Mouse (Mus musculus) hindbrain, embryonic 14.5 days (tissue): ENCODE measurements around the gene R3hcc1l. TPM values are rescaled to one million over a fixed set of nuclear protein-coding genes. Genes with fewer than 3 reads are reported as not detected.
A peak's percentile ranks its signal among the peaks of the same experiment; 100 is the strongest.

ENCODE experiments used
- ATAC-seq: fragments of 200-750 bp; cut with Nextera tagmentation; 2 replicates; pipeline ENCODE4 v1.8.0; 2017; ENCODE audit warnings: moderate number of reproducible peaks, mild to moderate bottlenecking, moderate TSS enrichment, moderate library complexity; ENCODE audit not compliant: low FRiP score
- DNase-seq: peaks from one replicate; pipeline ENCODE4 v3.0.0-alpha.2; 2015; ENCODE audit warnings: low spot score
- H3K27ac ChIP-seq: fragments of 300-500 bp; sonication (generic); 2 replicates; pipeline ENCODE4 v1.5.1; 2014; ENCODE audit warnings: mild to moderate bottlenecking, moderate library complexity
- H3K27me3 ChIP-seq: fragments of 300-500 bp; sonication (generic); 2 replicates; pipeline ENCODE4 v1.6.1; 2014; ENCODE audit warnings: mild to moderate bottlenecking, low read length, mixed read lengths; ENCODE audit not compliant: control insufficient read depth, insufficient read depth
- H3K36me3 ChIP-seq: fragments of 300-500 bp; sonication (generic); replicated peaks from 2 replicates; pipeline ENCODE4 v1.6.1; 2014; ENCODE audit not compliant: control insufficient read depth, insufficient read depth
- H3K4me1 ChIP-seq: fragments of 300-500 bp; sonication (generic); replicated peaks from 2 replicates; pipeline ENCODE4 v1.6.1; 2014; ENCODE audit warnings: antibody characterized with exemption, low read length, mixed read lengths; ENCODE audit not compliant: control insufficient read depth, insufficient read depth
- H3K4me2 ChIP-seq: fragments of 300-500 bp; sonication (generic); replicated peaks from 2 replicates; pipeline ENCODE4 v1.6.1; 2014; ENCODE audit warnings: mild to moderate bottlenecking, moderate library complexity
- H3K4me3 ChIP-seq: fragments of 300-500 bp; sonication (generic); replicated peaks from 2 replicates; pipeline ENCODE4 v1.5.1; 2014; ENCODE audit warnings: mild to moderate bottlenecking, low read length
- H3K9ac ChIP-seq: fragments of 300-500 bp; sonication (generic); 2 replicates; pipeline ENCODE4 v1.6.1; 2014
- H3K9me3 ChIP-seq: fragments of 300-500 bp; sonication (generic); 2 replicates; pipeline ENCODE4 v1.6.1; 2016; ENCODE audit warnings: low read length; ENCODE audit not compliant: control insufficient read depth
- WGBS: fragments of 180-500 bp; shearing (Covaris S2); extraction: QIAGEN DNeasy Blood & Tissue Kit; methylation state at CpG from one replicate; pipeline ENCODE4 v1.1.7; 2014; 5-methylcytosine and 5-hydroxymethylcytosine counted together
- polyA plus RNA-seq: library from polyadenylated mRNA; unstranded; fragments of >200 nt; fragmentation: Nextera tagmentation; extraction: Ambion mirVana; gene quantifications from 2 replicates; pipeline ENCODE4 v1.2.1, GENCODE M21; 2014

The R3hcc1l gene
- 12.7 and 18.7 TPM in 2 replicates for polyA plus RNA-seq

- Histone ChIP-seq H3K9me3 (no peaks in the 10 kb centered on the region), H3K27ac (peak within 1 kb of the TSS; percentile 83), H3K9ac (peak within 1 kb of the TSS; percentile 85), H3K4me3 (peak within 1 kb of the TSS; percentile 84), H3K27me3 (no peaks in the 10 kb centered on the region), H3K4me2 (peak within 1 kb of the TSS; percentile 68), H3K4me1 (peaks cover 8% of the 10 kb centered on the region; the same call in 1 of the 2 replicates), H3K36me3 (no peaks in the 10 kb centered on the region)
- ATAC-seq: peak; percentile 96
- under 1% methylated on average over 59 of the region's 59 CpGs for WGBS
- peak; percentile 96 for DNase-seq
These were observed at the start of gene R3hcc1l for GRCm38 (mm10) chr19:42518620-42519310. Gene R3hcc1l (plus strand): TSS chr19:42518759.

- no peak overlapping the region for H3K27ac ChIP-seq
- DNase-seq: no peak
- H3K4me2 ChIP-seq: no peak overlapping the region
- no peaks in the 10 kb centered on the region for H3K4me1 ChIP-seq
- no peaks in the 10 kb centered on the region for H3K9me3 ChIP-seq
- H3K9ac ChIP-seq: no peak overlapping the region
- ATAC-seq: peak; percentile 51; the same call in 1 of the 2 replicates
- no peaks in the 10 kb centered on the region for H3K27me3 ChIP-seq
- H3K4me3 ChIP-seq: no peak overlapping the region
- no peaks in the 10 kb centered on the region for H3K36me3 ChIP-seq
- 51% methylated on average over 4 of the region's 4 CpGs for WGBS
These were observed 47.0 kb upstream of the R3hcc1l start for GRCm38 (mm10) chr19:42471571-42471970.

- DNase-seq (peak; percentile 36), ATAC-seq (no peak)
- Histone ChIP-seq H3K27ac (no peak overlapping the region), H3K4me2 (no peak overlapping the region), H3K4me1 (0 out of 2 replicates have a peak, but pooled peaks cover under 1% of the 10 kb centered on the region), H3K4me3 (no peak overlapping the region), H3K27me3 (no peaks in the 10 kb centered on the region), H3K9me3 (no peaks in the 10 kb centered on the region), H3K36me3 (no peaks in the 10 kb centered on the region), H3K9ac (no peak overlapping the region)
- WGBS: 36% methylated on average over 11 of the region's 11 CpGs
These were observed 45.7 kb upstream of the R3hcc1l start for GRCm38 (mm10) chr19:42472831-42473230.

- no peak overlapping the region for H3K4me3 ChIP-seq
- H3K4me2 ChIP-seq: no peak overlapping the region
- peaks cover 8% of the 10 kb centered on the region; the same call in 1 of the 2 replicates for H3K4me1 ChIP-seq
- ATAC-seq (no peak), DNase-seq (no peak)
- 81% methylated on average over 5 of the region's 5 CpGs for WGBS
- no peaks in the 10 kb centered on the region for H3K9me3 ChIP-seq
- no peaks in the 10 kb centered on the region for H3K27me3 ChIP-seq
- no peak overlapping the region for H3K27ac ChIP-seq
- no peaks in the 10 kb centered on the region for H3K36me3 ChIP-seq
- no peak overlapping the region for H3K9ac ChIP-seq
These were observed 40.8 kb upstream of the R3hcc1l start for GRCm38 (mm10) chr19:42477769-42478168.

GRCm38 (mm10) chr19:42478303-42478702 lies 40.3 kb upstream of the R3hcc1l start:
- DNase-seq (no peak), ATAC-seq (peak; percentile 43; the same call in 1 of the 2 replicates)
- Histone ChIP-seq H3K36me3 (no peaks in the 10 kb centered on the region), H3K4me1 (peaks cover 8% of the 10 kb centered on the region; the same call in 1 of the 2 replicates), H3K9me3 (no peaks in the 10 kb centered on the region), H3K9ac (no peak overlapping the region), H3K27ac (no peak overlapping the region), H3K4me3 (no peak overlapping the region), H3K4me2 (no peak overlapping the region), H3K27me3 (no peaks in the 10 kb centered on the region)
- WGBS: 42% methylated on average over 12 of the region's 12 CpGs

- 67% methylated on average over 7 of the region's 7 CpGs for WGBS
- no peak overlapping the region for H3K4me2 ChIP-seq
- H3K27me3 ChIP-seq: no peaks in the 10 kb centered on the region
- H3K4me1 ChIP-seq: 0 out of 2 replicates have a peak, but pooled peaks cover 6% of the 10 kb centered on the region
- no peak overlapping the region for H3K4me3 ChIP-seq
- H3K36me3 ChIP-seq: no peaks in the 10 kb centered on the region
- no peak overlapping the region for H3K9ac ChIP-seq
- ATAC-seq (no peak), DNase-seq (no peak)
- H3K27ac ChIP-seq: no peak overlapping the region
- H3K9me3 ChIP-seq: no peaks in the 10 kb centered on the region
These were observed 33.1 kb upstream of the R3hcc1l start for GRCm38 (mm10) chr19:42485443-42485842.

GRCm38 (mm10) chr19:42487261-42487660 lies 31.3 kb upstream of the R3hcc1l start:
- Histone ChIP-seq H3K4me3 (no peak overlapping the region), H3K27ac (no peak overlapping the region), H3K27me3 (no peaks in the 10 kb centered on the region), H3K4me2 (no peak overlapping the region), H3K9ac (no peak overlapping the region), H3K4me1 (0 out of 2 replicates have a peak, but pooled peaks cover 6% of the 10 kb centered on the region), H3K9me3 (no peaks in the 10 kb centered on the region), H3K36me3 (no peaks in the 10 kb centered on the region)
- WGBS: 82% methylated on average over 3 of the region's 3 CpGs
- ATAC-seq (no peak), DNase-seq (no peak)

- DNase-seq (no peak), ATAC-seq (peak; percentile 31; the same call in 1 of the 2 replicates)
- WGBS: 30% methylated on average over 5 of the region's 5 CpGs
- H3K9me3 ChIP-seq: no peaks in the 10 kb centered on the region
- H3K27ac ChIP-seq: no peak overlapping the region
- no peaks in the 10 kb centered on the region for H3K27me3 ChIP-seq
- no peaks in the 10 kb centered on the region for H3K36me3 ChIP-seq
- H3K4me2 ChIP-seq: no peak overlapping the region
- H3K9ac ChIP-seq: no peak overlapping the region
- no peak overlapping the region for H3K4me3 ChIP-seq
- 0 out of 2 replicates have a peak, but pooled peaks cover 2% of the 10 kb centered on the region for H3K4me1 ChIP-seq
These were observed 25.2 kb upstream of the R3hcc1l start for GRCm38 (mm10) chr19:42493257-42493917.

GRCm38 (mm10) chr19:42504156-42504555 lies 14.4 kb upstream of the R3hcc1l start:
- H3K4me2 ChIP-seq: no peak overlapping the region
- no peaks in the 10 kb centered on the region for H3K9me3 ChIP-seq
- DNase-seq: no peak
- no peak overlapping the region for H3K9ac ChIP-seq
- WGBS: 79% methylated on average over 3 of the region's 3 CpGs
- ATAC-seq: no peak
- no peaks in the 10 kb centered on the region for H3K4me1 ChIP-seq
- no peaks in the 10 kb centered on the region for H3K36me3 ChIP-seq
- no peaks in the 10 kb centered on the region for H3K27me3 ChIP-seq
- H3K27ac ChIP-seq: no peak overlapping the region
- H3K4me3 ChIP-seq: no peak overlapping the region
